Mouse (Mus musculus): Measurements from ENCODE around the gene Lbx1.

GRCm38 (mm10) chr19:45243264-45243602 lies 7.6 kb upstream of the Lbx1 start:
- TF ChIP-seq CTCF (IDR thresholded peaks at IDR 0.05; ENCODE audit: low read depth) (no peak), EP300 (IDR thresholded peaks at IDR 0.05; ENCODE audit: low read depth) (no peak)
